Mouse (Mus musculus): ENCODE measurements around the gene Prss53. TPM values are rescaled to one million over a fixed set of nuclear protein-coding genes. Genes with fewer than 3 reads are reported as not detected.

Gene Prss53
- polyA plus RNA-seq, 1 experiment from 2014 or later: 0.22 TPM

DNA sequence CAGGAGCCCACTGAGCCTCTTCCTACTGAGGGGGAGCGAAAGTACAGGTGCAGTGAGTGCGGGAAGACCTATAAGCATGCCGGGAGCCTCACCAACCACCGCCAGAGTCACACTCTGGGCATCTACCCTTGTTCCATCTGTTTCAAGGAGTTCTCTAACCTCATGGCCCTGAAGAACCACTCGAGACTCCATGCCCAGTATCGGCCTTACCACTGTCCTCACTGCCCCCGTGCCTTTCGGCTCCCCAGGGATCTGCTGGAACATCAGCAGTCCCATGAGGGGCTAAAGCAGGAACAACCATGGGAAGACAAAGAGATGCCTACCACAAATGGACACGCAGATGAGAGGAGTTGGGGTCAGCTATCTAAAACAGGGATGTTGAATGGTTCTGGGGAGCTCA, 11.5 kb downstream of the Prss53 start:
- H3K9ac ChIP-seq (replicated peaks; ENCODE audit: low read length): no peak overlapping the region
- H3K4me3 ChIP-seq (ENCODE audit: low read depth, low read length): no peak overlapping the region
- H3K27me3 ChIP-seq (ENCODE audit: control insufficient read depth, insufficient read depth, low read length): no peaks in the 10 kb centered on the region
- H3K4me2 ChIP-seq (ENCODE audit: low read depth, low read length): no peak overlapping the region
- 98% methylated on average over 9 of the region's 9 CpGs for WGBS
- no peaks in the 10 kb centered on the region for H3K9me3 ChIP-seq (replicated peaks; ENCODE audit: control insufficient read depth, low read length)
- no peak overlapping the region for H3K27ac ChIP-seq (replicated peaks; ENCODE audit: low read depth, low read length)
- H3K36me3 ChIP-seq (replicated peaks; ENCODE audit: control insufficient read depth, insufficient read depth, low read depth, low read length): peaks cover 41% of the 10 kb centered on the region
- no peaks in the 10 kb centered on the region for H3K4me1 ChIP-seq (ENCODE audit: control insufficient read depth, insufficient read depth, low read length)
- ATAC-seq (replicated peaks; ENCODE audit: insufficient number of reproducible peaks, low FRiP score, low TSS enrichment, low read depth) (no peak), DNase-seq (ENCODE audit: low spot score) (no peak)

DNA sequence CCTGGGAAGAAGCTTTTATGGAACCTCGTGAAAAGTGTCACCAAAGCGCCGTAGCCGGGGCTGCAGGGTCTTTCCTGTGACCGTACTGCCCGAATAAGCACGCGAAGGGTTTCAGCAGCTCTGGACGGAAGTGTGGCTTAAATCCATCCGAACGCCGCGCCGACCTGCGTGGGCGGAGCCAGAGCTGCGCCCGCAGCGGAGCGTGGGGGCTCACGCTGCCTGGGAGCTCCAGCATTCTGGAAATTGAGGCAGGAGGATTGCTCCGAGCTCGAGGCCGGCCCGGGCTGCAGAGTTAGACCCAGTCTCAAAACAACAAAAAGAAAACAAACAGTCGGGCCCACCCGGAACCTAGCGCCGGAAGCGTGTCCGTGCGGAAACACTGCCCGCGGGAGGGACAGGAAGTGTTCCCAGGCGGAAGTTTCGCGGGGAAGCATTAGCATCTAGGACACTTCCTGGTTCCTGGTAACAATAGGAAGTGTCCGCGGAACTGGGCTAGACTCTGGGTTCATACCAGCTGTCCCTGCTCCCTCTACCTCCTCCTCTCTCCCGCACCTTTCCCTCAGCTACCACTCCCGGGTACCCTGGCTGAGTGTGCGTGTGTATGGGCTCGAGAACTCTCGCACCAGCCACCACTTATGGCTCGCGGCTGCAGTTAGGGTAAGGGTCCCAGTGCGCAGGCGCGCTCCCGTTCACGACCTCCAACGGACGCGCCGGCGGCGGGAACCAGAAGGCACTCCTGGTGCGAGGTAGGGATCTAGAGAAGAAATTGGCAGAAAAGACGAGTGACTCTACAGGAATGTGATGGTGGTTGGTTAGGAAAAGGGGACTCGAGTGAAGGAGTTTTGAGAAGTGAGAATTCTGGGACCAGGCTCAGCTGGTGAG, 14.1 kb downstream of the Prss53 start, which contains the start of gene Zfp668:
Gene Zfp668 (minus strand): TSS at position 362 of the 882 bp plus-strand sequence.
- DNase-seq (ENCODE audit: low spot score): peak; percentile 97
- Histone ChIP-seq H3K36me3 (replicated peaks; ENCODE audit: control insufficient read depth, insufficient read depth, low read depth, low read length) (peaks cover 28% of the 10 kb centered on the region), H3K9ac (replicated peaks; ENCODE audit: low read length) (peak within 1 kb of the TSS; percentile 99), H3K9me3 (replicated peaks; ENCODE audit: control insufficient read depth, low read length) (no peaks in the 10 kb centered on the region), H3K4me3 (ENCODE audit: low read depth, low read length) (peak within 1 kb of the TSS; percentile 93), H3K27ac (replicated peaks; ENCODE audit: low read depth, low read length) (peak within 1 kb of the TSS; percentile 96), H3K4me2 (ENCODE audit: low read depth, low read length) (peak within 1 kb of the TSS; percentile 70), H3K4me1 (ENCODE audit: control insufficient read depth, insufficient read depth, low read length) (no peaks in the 10 kb centered on the region), H3K27me3 (ENCODE audit: control insufficient read depth, insufficient read depth, low read length) (no peaks in the 10 kb centered on the region)
- ATAC-seq (replicated peaks; ENCODE audit: insufficient number of reproducible peaks, low FRiP score, low TSS enrichment, low read depth): peak; percentile 53
- WGBS: under 1% methylated on average over 60 of the region's 60 CpGs

DNA sequence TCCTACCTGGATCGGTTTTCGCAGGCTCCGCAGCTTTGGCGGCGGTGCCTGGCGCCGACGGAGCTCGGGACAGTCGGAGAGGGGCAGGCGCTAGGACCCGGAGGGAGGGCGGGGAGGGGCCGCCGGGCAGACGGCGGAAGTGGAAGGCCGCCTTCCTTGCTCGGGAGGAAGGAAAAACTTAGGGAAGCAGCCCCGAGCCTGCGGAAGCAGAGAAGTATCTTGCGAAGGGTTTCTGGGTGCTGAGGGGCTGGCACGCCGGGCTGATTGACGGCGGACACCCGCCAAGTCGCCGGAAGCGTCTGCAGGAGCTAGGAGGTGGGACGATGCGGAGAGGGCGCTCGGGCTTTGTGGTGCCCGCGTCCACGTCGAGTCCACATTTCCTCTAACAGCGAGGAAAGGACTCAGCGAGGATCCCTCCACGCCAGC, 14.7 kb downstream of the Prss53 start, which contains the start of gene Zfp646:
Gene Zfp646 (plus strand): TSS at position 181 of the 426 bp plus-strand sequence.
- Histone ChIP-seq H3K9me3 (replicated peaks; ENCODE audit: control insufficient read depth, low read length) (no peaks in the 10 kb centered on the region), H3K27ac (replicated peaks; ENCODE audit: low read depth, low read length) (peak within 1 kb of the TSS; percentile 96), H3K27me3 (ENCODE audit: control insufficient read depth, insufficient read depth, low read length) (no peaks in the 10 kb centered on the region), H3K36me3 (replicated peaks; ENCODE audit: control insufficient read depth, insufficient read depth, low read depth, low read length) (peaks cover 22% of the 10 kb centered on the region), H3K4me3 (ENCODE audit: low read depth, low read length) (peak within 1 kb of the TSS; percentile 93), H3K9ac (replicated peaks; ENCODE audit: low read length) (peak within 1 kb of the TSS; percentile 99), H3K4me1 (ENCODE audit: control insufficient read depth, insufficient read depth, low read length) (no peaks in the 10 kb centered on the region), H3K4me2 (ENCODE audit: low read depth, low read length) (peak within 1 kb of the TSS; percentile 70)
- DNase-seq (ENCODE audit: low spot score) (peak; percentile 92), ATAC-seq (replicated peaks; ENCODE audit: insufficient number of reproducible peaks, low FRiP score, low TSS enrichment, low read depth) (peak; percentile 87)
- WGBS: 0% methylated on average over 41 of the region's 41 CpGs

DNA sequence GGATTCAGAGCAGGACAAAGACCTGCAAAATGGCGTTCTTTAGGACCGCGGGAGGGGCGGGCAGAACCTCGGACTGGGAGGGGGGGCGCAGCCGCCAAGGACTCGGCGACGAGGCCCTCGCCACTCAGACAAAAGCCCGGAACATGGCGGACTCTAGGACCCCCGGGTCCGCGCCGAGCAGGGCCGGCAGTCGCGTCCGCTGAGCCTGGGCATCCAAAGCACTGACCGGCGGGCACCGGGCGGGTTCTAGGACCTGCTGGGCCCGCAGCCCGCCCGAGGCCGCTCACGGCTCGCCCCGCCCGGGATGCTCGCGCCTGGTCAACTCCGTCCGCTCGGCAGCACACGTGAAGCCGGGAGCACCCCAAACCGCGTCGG, 15.2 kb downstream of the Prss53 start:
- H3K4me1 ChIP-seq (ENCODE audit: control insufficient read depth, insufficient read depth, low read length): no peaks in the 10 kb centered on the region
- peak overlapping the region; percentile 96 for H3K27ac ChIP-seq (replicated peaks; ENCODE audit: low read depth, low read length)
- 0% methylated on average over 43 of the region's 43 CpGs for WGBS
- peak; percentile 99 for DNase-seq (ENCODE audit: low spot score)
- H3K9me3 ChIP-seq (replicated peaks; ENCODE audit: control insufficient read depth, low read length): no peaks in the 10 kb centered on the region
- peak; percentile 96 for ATAC-seq (replicated peaks; ENCODE audit: insufficient number of reproducible peaks, low FRiP score, low TSS enrichment, low read depth)
- H3K36me3 ChIP-seq (replicated peaks; ENCODE audit: control insufficient read depth, insufficient read depth, low read depth, low read length): peaks cover 19% of the 10 kb centered on the region
- H3K4me2 ChIP-seq (ENCODE audit: low read depth, low read length): peak overlapping the region; percentile 70
- H3K9ac ChIP-seq (replicated peaks; ENCODE audit: low read length): peak overlapping the region; percentile 99
- peak overlapping the region; percentile 93 for H3K4me3 ChIP-seq (ENCODE audit: low read depth, low read length)
- H3K27me3 ChIP-seq (ENCODE audit: control insufficient read depth, insufficient read depth, low read length): no peaks in the 10 kb centered on the region

DNA sequence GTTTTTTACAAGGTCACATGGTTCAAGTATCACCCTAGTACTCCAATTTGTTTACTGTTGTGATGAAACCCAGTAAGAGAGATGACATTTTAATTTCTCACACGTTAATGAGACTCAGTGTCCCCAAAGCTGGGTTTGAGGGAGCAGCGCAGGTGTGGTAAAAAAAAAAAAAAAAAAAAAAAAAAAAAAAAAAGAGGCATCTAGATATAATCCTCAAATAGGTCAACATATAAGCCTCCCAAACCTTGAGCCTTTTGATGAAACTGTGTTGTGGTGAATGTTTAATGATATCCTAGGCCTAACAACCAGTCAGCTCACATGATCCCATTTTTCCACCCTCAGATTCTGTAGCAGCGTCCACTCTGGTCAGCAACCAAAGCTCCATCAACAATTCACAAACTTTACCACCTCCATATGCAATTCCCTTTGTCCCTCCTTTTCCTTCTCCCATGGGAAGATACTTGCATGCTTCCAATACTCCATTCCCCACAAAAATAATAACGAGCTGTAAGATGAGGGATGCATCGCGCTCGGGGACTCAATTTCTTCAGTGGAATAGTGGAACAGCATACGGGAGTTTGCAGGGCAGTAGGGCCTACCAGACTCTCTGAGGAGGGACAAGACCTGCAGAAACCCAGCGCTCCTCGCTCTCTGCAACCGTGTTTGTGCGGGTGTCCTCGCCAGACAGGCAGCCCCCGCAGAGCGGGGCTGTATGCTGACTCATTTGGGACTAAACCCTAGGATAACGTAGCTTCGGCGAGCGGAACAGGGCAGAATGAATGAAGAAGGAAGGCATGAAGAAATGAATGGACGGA, 15.8 kb downstream of the Prss53 start:
- ATAC-seq (replicated peaks; ENCODE audit: insufficient number of reproducible peaks, low FRiP score, low TSS enrichment, low read depth) (peak; percentile 3; the same call in 1 of the 2 replicates), DNase-seq (ENCODE audit: low spot score) (peak; percentile 52)
- Histone ChIP-seq H3K4me2 (ENCODE audit: low read depth, low read length) (peak overlapping the region; percentile 52), H3K27ac (replicated peaks; ENCODE audit: low read depth, low read length) (peak overlapping the region; percentile 96), H3K27me3 (ENCODE audit: control insufficient read depth, insufficient read depth, low read length) (no peaks in the 10 kb centered on the region), H3K36me3 (replicated peaks; ENCODE audit: control insufficient read depth, insufficient read depth, low read depth, low read length) (peaks cover 16% of the 10 kb centered on the region), H3K4me3 (ENCODE audit: low read depth, low read length) (peak overlapping the region; percentile 93), H3K4me1 (ENCODE audit: control insufficient read depth, insufficient read depth, low read length) (no peaks in the 10 kb centered on the region), H3K9ac (replicated peaks; ENCODE audit: low read length) (peak overlapping the region; percentile 99), H3K9me3 (replicated peaks; ENCODE audit: control insufficient read depth, low read length) (no peaks in the 10 kb centered on the region)
- 5% methylated on average over 20 of the region's 20 CpGs for WGBS

DNA sequence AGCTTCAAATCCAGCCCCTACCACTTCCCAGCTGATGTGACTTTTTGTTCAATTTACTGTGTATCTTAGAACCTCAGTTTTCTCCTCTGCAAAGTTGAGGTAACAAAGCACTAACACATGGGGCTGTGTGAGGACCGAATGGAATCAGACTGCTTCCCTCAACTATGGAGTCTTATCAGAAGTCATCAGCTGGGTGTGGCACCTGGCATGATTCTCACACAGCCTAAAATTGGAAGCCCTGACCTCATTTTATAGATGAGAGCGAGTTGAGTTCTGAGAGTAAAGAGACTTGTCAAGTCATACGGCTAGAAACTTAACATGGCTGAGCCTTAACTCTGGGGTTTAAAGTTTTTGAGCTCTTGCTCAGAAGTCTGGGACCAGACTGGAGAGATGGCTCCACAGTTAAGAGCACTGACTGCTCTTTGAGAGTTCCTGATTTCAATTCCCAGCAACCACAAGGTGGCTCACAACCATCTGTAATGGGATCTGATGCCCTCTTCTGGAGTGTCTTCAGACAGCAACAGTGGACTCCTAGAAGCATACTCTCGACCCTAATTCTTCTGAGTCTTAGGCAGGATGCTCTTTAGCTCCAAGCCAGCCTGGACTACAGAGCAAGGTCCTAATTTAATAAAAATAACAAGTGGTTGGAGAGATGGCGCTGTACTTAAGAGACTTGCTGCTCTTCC, 20.5 kb downstream of the Prss53 start:
- no peak overlapping the region for H3K27ac ChIP-seq (replicated peaks; ENCODE audit: low read depth, low read length)
- no peaks in the 10 kb centered on the region for H3K27me3 ChIP-seq (ENCODE audit: control insufficient read depth, insufficient read depth, low read length)
- no peaks in the 10 kb centered on the region for H3K9me3 ChIP-seq (replicated peaks; ENCODE audit: control insufficient read depth, low read length)
- ATAC-seq (replicated peaks; ENCODE audit: insufficient number of reproducible peaks, low FRiP score, low TSS enrichment, low read depth) (no peak), DNase-seq (ENCODE audit: low spot score) (no peak)
- no peak overlapping the region for H3K4me3 ChIP-seq (ENCODE audit: low read depth, low read length)
- WGBS: 84% methylated on average over 5 of the region's 5 CpGs
- no peak overlapping the region for H3K9ac ChIP-seq (replicated peaks; ENCODE audit: low read length)
- no peak overlapping the region for H3K4me2 ChIP-seq (ENCODE audit: low read depth, low read length)
- no peaks in the 10 kb centered on the region for H3K4me1 ChIP-seq (ENCODE audit: control insufficient read depth, insufficient read depth, low read length)
- H3K36me3 ChIP-seq (replicated peaks; ENCODE audit: control insufficient read depth, insufficient read depth, low read depth, low read length): peaks cover 16% of the 10 kb centered on the region

DNA sequence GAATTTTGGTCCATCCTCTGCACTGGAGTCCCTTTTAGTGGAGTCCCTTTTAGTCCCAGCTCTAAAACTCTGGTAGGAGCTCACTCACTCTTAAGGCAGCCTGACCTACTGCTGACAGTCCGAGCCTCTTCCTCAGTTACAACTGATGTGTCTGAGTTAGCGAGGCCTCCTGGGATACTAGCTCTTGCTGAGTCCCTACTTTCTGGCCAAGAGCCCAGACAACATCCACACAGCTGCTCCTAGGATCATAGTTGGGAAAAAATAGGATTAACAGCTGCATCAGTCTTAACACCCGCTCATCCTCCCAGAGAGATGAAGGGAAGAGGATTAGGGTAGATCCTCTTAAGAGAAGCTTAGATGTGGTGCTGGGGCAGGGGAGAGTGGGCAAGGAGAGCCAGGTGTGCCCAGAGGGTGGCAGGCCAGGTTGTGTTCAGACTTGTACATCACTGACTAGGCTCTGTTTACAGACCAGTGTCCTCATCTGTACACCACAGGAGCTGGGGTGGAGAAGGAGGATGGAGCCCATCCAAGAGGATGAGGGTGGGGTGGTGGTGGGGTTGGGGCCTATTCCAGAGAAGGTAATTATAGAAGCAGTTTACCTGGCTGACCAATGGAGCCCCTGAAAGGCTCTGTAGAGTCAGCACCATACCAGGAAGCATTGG, 21.5 kb downstream of the Prss53 start:
- Histone ChIP-seq H3K4me2 (ENCODE audit: low read depth, low read length) (no peak overlapping the region), H3K9ac (replicated peaks; ENCODE audit: low read length) (no peak overlapping the region), H3K4me1 (ENCODE audit: control insufficient read depth, insufficient read depth, low read length) (no peaks in the 10 kb centered on the region), H3K36me3 (replicated peaks; ENCODE audit: control insufficient read depth, insufficient read depth, low read depth, low read length) (peaks cover 16% of the 10 kb centered on the region), H3K9me3 (replicated peaks; ENCODE audit: control insufficient read depth, low read length) (no peaks in the 10 kb centered on the region), H3K4me3 (ENCODE audit: low read depth, low read length) (no peak overlapping the region), H3K27me3 (ENCODE audit: control insufficient read depth, insufficient read depth, low read length) (no peaks in the 10 kb centered on the region), H3K27ac (replicated peaks; ENCODE audit: low read depth, low read length) (no peak overlapping the region)
- no peak for ATAC-seq (replicated peaks; ENCODE audit: insufficient number of reproducible peaks, low FRiP score, low TSS enrichment, low read depth)
- DNase-seq (ENCODE audit: low spot score): no peak
- WGBS: 89% methylated on average over 3 of the region's 3 CpGs
